Mouse (Mus musculus): ENCODE measurements at regions not wholly inside any gene's neighbourhood (a gene's known extent, or its start where the extent isn't known, plus 50 kb on each side); places are given as distances from the start of the nearest gene placed in this dataset.
"Not testable (repeated sequence)": the region's sequence is repeated elsewhere in the genome, so short reads cannot be mapped to it uniquely, and the experiment has no call there.

DNA sequence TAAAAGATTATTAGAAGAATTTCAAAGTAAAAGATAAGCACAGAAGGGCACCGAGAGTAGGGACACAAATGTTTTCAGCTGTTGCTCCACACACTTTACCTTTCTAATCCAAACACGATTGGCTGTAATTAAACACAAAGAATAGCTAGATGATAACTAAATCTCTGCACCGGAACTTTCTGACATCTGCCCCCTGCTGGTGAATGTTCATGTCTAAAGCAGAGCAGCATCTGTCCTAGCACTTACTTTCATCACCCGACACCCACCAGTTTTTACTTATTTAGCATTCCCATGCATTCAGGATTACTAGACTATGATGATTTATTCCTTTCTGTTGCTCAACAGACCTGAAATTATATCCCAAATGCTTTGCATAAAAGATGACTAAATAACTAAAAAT is 425.7 kb downstream of the Gm11232 start:
- Histone ChIP-seq H3K4me1 (ENCODE audit: control insufficient read depth, insufficient read depth, low read length) (no peaks in the 10 kb centered on the region), H3K27ac (ENCODE audit: control insufficient read depth, insufficient read depth, low read depth, low read length, poor library complexity) (no peak overlapping the region), H3K4me3 (replicated peaks; ENCODE audit: control insufficient read depth, low read depth, low read length) (no peak overlapping the region)
- 69% methylated on average over 4 of the region's 4 CpGs for WGBS
- TF ChIP-seq POLR2A (IDR thresholded peaks at IDR 0.05; ENCODE audit: borderline replicate concordance, control insufficient read depth, low read depth, low read length) (no peak), CTCF (IDR thresholded peaks at IDR 0.05; ENCODE audit: control insufficient read depth, insufficient read depth, low read length) (no peak)

DNA sequence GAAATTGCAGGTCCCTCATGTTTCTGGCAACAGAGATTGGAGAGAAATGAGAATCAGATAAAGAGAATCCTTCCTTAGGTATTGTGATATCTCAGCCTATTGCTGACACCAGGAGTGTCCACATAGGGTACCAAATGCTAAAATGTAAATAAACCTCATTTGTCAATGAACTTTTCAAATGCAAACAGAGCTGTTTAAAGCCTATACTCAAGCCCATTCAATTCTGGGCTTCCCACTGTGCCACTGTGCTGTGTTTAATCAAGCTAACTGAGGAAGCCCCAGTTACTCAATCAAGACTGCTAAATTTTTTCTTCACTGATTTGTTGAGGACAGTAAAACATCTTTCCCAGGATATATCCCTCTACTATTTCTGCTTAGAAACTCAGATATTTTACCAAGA is 441.2 kb downstream of the Gm11232 start:
- TF ChIP-seq CTCF (IDR thresholded peaks at IDR 0.05; ENCODE audit: control insufficient read depth, insufficient read depth, low read length) (no peak), POLR2A (IDR thresholded peaks at IDR 0.05; ENCODE audit: borderline replicate concordance, control insufficient read depth, low read depth, low read length) (no peak)
- Histone ChIP-seq H3K4me3 (replicated peaks; ENCODE audit: control insufficient read depth, low read depth, low read length) (no peak overlapping the region), H3K27ac (ENCODE audit: control insufficient read depth, insufficient read depth, low read depth, low read length, poor library complexity) (no peak overlapping the region), H3K4me1 (ENCODE audit: control insufficient read depth, insufficient read depth, low read length) (no peaks in the 10 kb centered on the region)

DNA sequence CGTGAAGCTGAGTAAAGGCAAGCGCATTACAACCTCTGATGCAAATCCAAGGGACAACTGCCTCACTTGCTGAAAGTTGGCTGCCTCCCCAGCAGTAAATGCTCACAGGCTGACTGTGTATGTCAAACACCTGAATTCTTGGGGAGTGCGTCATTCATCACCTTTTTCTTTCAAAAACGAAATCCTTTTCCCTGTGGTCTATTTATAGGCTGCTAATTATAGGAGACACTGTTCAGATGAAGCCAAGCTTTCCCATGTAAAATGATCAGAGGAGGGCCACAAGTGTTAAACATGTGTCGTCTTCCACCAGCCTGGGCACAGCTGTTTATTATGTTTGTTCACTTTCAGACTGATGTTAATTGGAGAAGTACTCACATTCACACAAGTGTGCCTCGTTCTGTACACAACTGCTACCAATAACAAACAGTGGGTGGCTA is 450.6 kb downstream of the Gm11232 start:
- 75% methylated on average over 6 of the region's 6 CpGs for WGBS
- Histone ChIP-seq H3K27ac (ENCODE audit: control insufficient read depth, insufficient read depth, low read depth, low read length, poor library complexity) (no peak overlapping the region), H3K4me3 (replicated peaks; ENCODE audit: control insufficient read depth, low read depth, low read length) (no peak overlapping the region), H3K4me1 (ENCODE audit: control insufficient read depth, insufficient read depth, low read length) (no peaks in the 10 kb centered on the region)
- TF ChIP-seq POLR2A (IDR thresholded peaks at IDR 0.05; ENCODE audit: borderline replicate concordance, control insufficient read depth, low read depth, low read length) (no peak), CTCF (IDR thresholded peaks at IDR 0.05; ENCODE audit: control insufficient read depth, insufficient read depth, low read length) (no peak)

DNA sequence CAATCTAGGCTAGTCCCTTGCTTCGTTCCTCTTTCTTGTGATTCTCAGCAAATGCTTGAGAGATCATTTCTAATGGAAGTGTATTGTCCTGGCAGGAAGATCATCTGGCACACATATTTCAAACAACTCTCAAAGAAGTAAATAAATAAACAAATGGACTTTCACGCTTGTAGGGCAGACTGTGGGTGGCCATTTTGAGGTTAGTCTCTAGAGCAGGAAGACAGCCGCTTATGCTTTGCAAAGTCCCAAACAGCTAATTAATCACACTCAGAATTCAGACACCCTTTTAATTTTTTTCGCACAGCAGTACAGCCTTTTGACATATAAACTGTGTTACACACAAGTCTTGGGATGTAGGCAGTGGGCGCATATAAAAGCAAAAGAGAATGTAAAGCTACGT is 451.1 kb downstream of the Gm11232 start:
- Histone ChIP-seq H3K4me3 (replicated peaks; ENCODE audit: control insufficient read depth, low read depth, low read length) (no peak overlapping the region), H3K27ac (ENCODE audit: control insufficient read depth, insufficient read depth, low read depth, low read length, poor library complexity) (no peak overlapping the region), H3K4me1 (ENCODE audit: control insufficient read depth, insufficient read depth, low read length) (no peaks in the 10 kb centered on the region)
- WGBS, result 87% methylated on average over 6 of the region's 6 CpGs
- TF ChIP-seq POLR2A (IDR thresholded peaks at IDR 0.05; ENCODE audit: borderline replicate concordance, control insufficient read depth, low read depth, low read length), result no peak
- no peak for TF ChIP-seq CTCF (IDR thresholded peaks at IDR 0.05; ENCODE audit: control insufficient read depth, insufficient read depth, low read length)

DNA sequence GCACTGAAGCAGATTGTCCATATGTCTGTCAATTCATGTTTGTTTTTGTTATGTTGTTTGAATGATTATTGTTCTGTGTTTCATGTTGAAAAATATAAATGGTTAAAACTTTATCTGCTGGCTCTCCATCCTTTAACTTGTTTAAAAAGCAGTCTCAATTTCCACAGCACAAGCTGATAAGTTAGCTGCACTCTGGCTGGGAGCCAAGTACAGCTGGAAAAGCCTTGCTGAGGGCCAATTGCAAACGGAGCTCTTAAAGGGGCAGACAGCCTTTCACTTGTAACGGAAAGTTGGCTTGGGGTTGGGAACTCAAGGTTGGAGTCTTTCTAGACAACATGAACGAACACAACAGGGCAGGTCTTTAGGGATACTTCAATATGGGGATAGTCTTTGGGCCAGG is 462.0 kb downstream of the Gm11232 start:
- 78% methylated on average over 3 of the region's 3 CpGs for WGBS
- H3K4me3 ChIP-seq (replicated peaks; ENCODE audit: control insufficient read depth, low read depth, low read length); H3K27ac ChIP-seq (ENCODE audit: control insufficient read depth, insufficient read depth, low read depth, low read length, poor library complexity); H3K4me1 ChIP-seq (ENCODE audit: control insufficient read depth, insufficient read depth, low read length): not testable (repeated sequence)

DNA sequence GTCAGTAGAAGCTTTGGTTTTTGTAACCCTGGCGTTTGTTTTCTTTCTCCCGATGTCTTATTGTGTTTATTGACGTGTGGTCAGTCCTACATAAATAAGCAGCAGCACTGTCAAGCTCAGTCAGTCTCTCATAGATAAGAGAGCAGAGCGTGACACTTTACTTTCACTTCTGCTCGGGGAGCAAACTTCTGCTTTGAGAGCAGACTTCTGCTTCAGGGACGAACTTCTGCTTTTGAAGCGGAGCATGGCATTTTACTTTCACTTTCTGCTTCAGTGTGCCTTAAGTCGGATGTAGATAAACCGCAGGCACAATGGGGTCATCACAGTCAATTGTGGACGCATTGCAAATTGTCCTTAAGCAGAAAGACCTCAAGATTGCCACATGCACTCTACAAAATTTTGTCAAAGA is 466.0 kb downstream of the Gm11232 start:
- Histone ChIP-seq H3K4me3 (replicated peaks; ENCODE audit: control insufficient read depth, low read depth, low read length) (peak overlapping the region; percentile 62), H3K4me1 (ENCODE audit: control insufficient read depth, insufficient read depth, low read length) (no peaks in the 10 kb centered on the region; the same call in 1 of the 2 replicates), H3K27ac (ENCODE audit: control insufficient read depth, insufficient read depth, low read depth, low read length, poor library complexity) (peak overlapping the region; percentile 50)
- WGBS, result 2% methylated on average over 10 of the region's 10 CpGs
- TF ChIP-seq CTCF (IDR thresholded peaks at IDR 0.05; ENCODE audit: control insufficient read depth, insufficient read depth, low read length) (no peak), POLR2A (IDR thresholded peaks at IDR 0.05; ENCODE audit: borderline replicate concordance, control insufficient read depth, low read depth, low read length) (no peak)

DNA sequence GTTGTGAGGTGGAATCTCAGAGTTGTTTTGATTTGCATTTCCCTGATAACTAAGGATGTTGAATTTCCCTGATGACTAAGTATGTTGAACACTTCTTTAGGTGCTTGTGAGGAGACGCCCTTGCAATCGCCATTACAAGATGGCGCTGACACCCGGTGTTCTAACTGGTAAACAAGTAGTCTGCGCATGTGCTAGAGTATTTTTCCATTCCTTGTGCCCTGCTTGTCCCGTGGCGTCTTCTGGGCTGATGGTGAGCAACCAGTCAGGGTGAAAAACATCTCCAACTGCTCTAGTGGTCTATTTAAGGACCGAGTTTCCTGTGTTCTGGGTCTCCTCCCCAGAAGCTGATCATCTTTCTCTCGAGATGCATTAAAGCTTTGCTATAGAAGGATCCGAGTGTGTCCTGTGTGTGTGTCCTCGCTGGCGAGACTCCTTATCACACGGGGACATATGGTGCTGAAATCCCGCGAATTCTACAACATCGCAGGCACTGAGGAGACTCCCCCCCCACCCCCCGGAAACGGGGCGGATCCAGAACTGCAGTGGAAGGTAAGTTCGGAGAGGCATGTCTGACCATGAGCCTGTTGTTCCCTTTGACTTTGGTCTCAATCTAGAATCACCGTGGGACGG is 466.5 kb downstream of the Gm11232 start:
- not testable (repeated sequence) for H3K4me1 ChIP-seq (ENCODE audit: control insufficient read depth, insufficient read depth, low read length)
- Histone ChIP-seq H3K27ac (ENCODE audit: control insufficient read depth, insufficient read depth, low read depth, low read length, poor library complexity) (peak overlapping the region; percentile 50), H3K4me3 (replicated peaks; ENCODE audit: control insufficient read depth, low read depth, low read length) (peak overlapping the region; percentile 62)
- 23% methylated on average over 22 of the region's 22 CpGs for WGBS

DNA sequence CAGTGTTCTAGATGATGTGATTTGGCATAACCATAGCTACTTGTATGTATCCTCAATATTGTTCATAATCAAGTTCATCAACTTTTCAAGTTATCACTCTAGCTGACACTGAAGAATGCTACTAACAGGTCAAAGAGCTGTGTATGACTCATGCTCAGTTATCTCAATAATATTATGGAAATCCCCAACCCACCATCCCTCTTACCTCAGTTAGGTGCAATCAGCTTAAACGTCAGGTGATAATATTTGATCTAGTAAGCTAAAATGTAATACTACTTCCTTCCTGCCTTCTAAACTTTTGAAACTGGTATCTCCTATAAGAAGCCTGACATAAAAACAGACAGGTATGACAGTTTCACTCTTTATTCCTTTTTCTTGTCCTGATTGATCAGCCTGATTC is 474.6 kb downstream of the Gm11232 start:
- Histone ChIP-seq H3K27ac (ENCODE audit: control insufficient read depth, insufficient read depth, low read depth, low read length, poor library complexity) (no peak overlapping the region), H3K4me1 (ENCODE audit: control insufficient read depth, insufficient read depth, low read length) (no peaks in the 10 kb centered on the region), H3K4me3 (replicated peaks; ENCODE audit: control insufficient read depth, low read depth, low read length) (no peak overlapping the region)
- TF ChIP-seq POLR2A (IDR thresholded peaks at IDR 0.05; ENCODE audit: borderline replicate concordance, control insufficient read depth, low read depth, low read length) (no peak), CTCF (IDR thresholded peaks at IDR 0.05; ENCODE audit: control insufficient read depth, insufficient read depth, low read length) (no peak)
- 54% methylated on average over 1 of the region's 1 CpGs for WGBS

DNA sequence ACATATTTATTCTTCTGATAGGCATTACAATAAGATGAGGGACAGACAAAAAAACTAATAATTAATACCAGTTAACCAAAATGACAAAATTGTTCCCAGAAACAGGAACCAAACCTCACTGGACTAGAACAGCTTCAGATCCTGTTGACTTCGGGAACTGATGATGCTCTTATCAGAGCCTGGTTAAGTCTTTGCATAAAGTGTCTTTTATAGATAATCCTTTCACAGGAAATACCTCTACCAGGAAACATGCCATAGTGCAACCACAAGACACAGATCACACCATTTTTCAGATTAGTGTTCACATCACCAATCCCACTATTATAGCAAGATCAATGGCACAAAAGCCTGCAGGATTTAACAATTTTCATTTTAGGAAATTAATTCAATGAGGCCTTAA is 478.1 kb downstream of the Gm11232 start:
- 37% methylated on average over 1 of the region's 1 CpGs for WGBS
- H3K27ac ChIP-seq (ENCODE audit: control insufficient read depth, insufficient read depth, low read depth, low read length, poor library complexity), result no peak overlapping the region
- H3K4me1 ChIP-seq (ENCODE audit: control insufficient read depth, insufficient read depth, low read length), result no peaks in the 10 kb centered on the region
- TF ChIP-seq CTCF (IDR thresholded peaks at IDR 0.05; ENCODE audit: control insufficient read depth, insufficient read depth, low read length) (no peak), POLR2A (IDR thresholded peaks at IDR 0.05; ENCODE audit: borderline replicate concordance, control insufficient read depth, low read depth, low read length) (no peak)
- no peak overlapping the region for H3K4me3 ChIP-seq (replicated peaks; ENCODE audit: control insufficient read depth, low read depth, low read length)

All from bone marrow, adult 2 months (tissue).